Mouse (Mus musculus) CH12.LX (cell line): Measurements from ENCODE around the gene Lamp2. TPM values are rescaled to one million over a fixed set of nuclear protein-coding genes. Genes with fewer than 3 reads are reported as not detected.
A peak's percentile ranks its signal among the peaks of the same experiment; 100 is the strongest.

Experiments used
- DNase-seq: peaks from one replicate; pipeline ENCODE4 v3.0.0-alpha.2; 2013; ENCODE audit errors: extremely low read depth
- H3K27ac ChIP-seq: 2 replicates; pipeline ENCODE4 v1.5.1; 2012; ENCODE audit warnings: low read depth, mild to moderate bottlenecking, control low read depth, moderate library complexity; ENCODE audit not compliant: insufficient read depth
- H3K27me3 ChIP-seq: replicated peaks from 2 replicates; pipeline ENCODE3; 2012; ENCODE audit warnings: inconsistent platforms
- H3K36me3 ChIP-seq, 2 experiments: replicated peaks in 1 of 2; 2 replicates each; pipeline versions ENCODE3 to v1.6.1; 2012; ENCODE audit warnings: inconsistent platforms in 1 of 2, low read length in 1 of 2, mild to moderate bottlenecking in 1 of 2, mixed read lengths in 1 of 2, moderate library complexity in 1 of 2; ENCODE audit not compliant: control insufficient read depth in 1 of 2, insufficient read depth in 1 of 2
- H3K4me1 ChIP-seq, 2 experiments: 2 replicates each; pipeline ENCODE4 v1.6.1; 2012; ENCODE audit warnings: inconsistent platforms in 1 of 2, moderate library complexity in 1 of 2; ENCODE audit not compliant: insufficient read depth in 2 of 2, control insufficient read depth in 1 of 2
- H3K4me2 ChIP-seq: 2 replicates; pipeline ENCODE4 v1.6.1; 2012; ENCODE audit warnings: low read depth, mild to moderate bottlenecking, control low read depth; ENCODE audit not compliant: poor library complexity, insufficient read depth, severe bottlenecking
- H3K4me3 ChIP-seq, 3 experiments: fragments of 150-350 bp in 1 of 3; sonication (generic) in 1 of 3; replicated peaks in 1 of 3; 2 replicates each; pipeline versions ENCODE3 to v1.5.1; 2011 to 2012; ENCODE audit warnings: low read depth in 2 of 3, low read length in 2 of 3, mild to moderate bottlenecking in 2 of 3, moderate library complexity in 2 of 3, control low read depth in 1 of 3, improper control_type of control experiment in 1 of 3, inconsistent platforms in 1 of 3, mixed read lengths in 1 of 3; ENCODE audit not compliant: poor library complexity in 1 of 3
- H3K79me2 ChIP-seq: replicated peaks from 2 replicates; pipeline ENCODE4 v1.6.1; 2012; ENCODE audit warnings: mild to moderate bottlenecking, moderate library complexity; ENCODE audit not compliant: control insufficient read depth, poor library complexity, insufficient read depth, severe bottlenecking; ENCODE audit errors: extremely low read depth
- H3K9ac ChIP-seq: 2 replicates; pipeline ENCODE4 v1.6.1; 2012; ENCODE audit warnings: low read depth, mild to moderate bottlenecking, control low read depth, moderate library complexity; ENCODE audit not compliant: insufficient read depth
- H3K9me3 ChIP-seq: replicated peaks from 2 replicates; pipeline ENCODE3; 2012; ENCODE audit warnings: low read length, inconsistent platforms, mixed read lengths
- BHLHE40 ChIP-seq: IDR thresholded peaks from 2 replicates; pipeline ENCODE4 v1.6.1; 2011; ENCODE audit warnings: mild to moderate bottlenecking, low read depth, low read length, improper control_type of control experiment
- CTCF ChIP-seq, 2 experiments: IDR thresholded peaks in 1 of 2; conservative IDR thresholded peaks in 1 of 2; 2 replicates each; pipeline ENCODE4 v1.5.1; 2011 to 2012; ENCODE audit warnings: low read depth in 2 of 2, low read length in 2 of 2, improper control_type of control experiment in 1 of 2, inconsistent platforms in 1 of 2, mild to moderate bottlenecking in 1 of 2, moderate library complexity in 1 of 2
- ELF1 ChIP-seq: IDR thresholded peaks from 2 replicates; pipeline ENCODE4 v1.6.1; 2014; ENCODE audit warnings: low read depth, mild to moderate bottlenecking, inconsistent platforms, low read length, improper control_type of control experiment
- EP300 ChIP-seq: IDR thresholded peaks from 2 replicates; pipeline ENCODE4 v1.6.1; 2011; ENCODE audit warnings: low read length, improper control_type of control experiment
- GABPA ChIP-seq: IDR thresholded peaks from 2 replicates; pipeline ENCODE4 v1.6.1; 2012; ENCODE audit warnings: low read depth, low read length, improper control_type of control experiment, inconsistent platforms; ENCODE audit not compliant: insufficient replicate concordance
- IRF4 ChIP-seq: IDR thresholded peaks from 2 replicates; pipeline ENCODE4 v1.6.1; 2014; ENCODE audit warnings: low read depth, mild to moderate bottlenecking, inconsistent platforms, low read length, improper control_type of control experiment
- JUND ChIP-seq: conservative IDR thresholded peaks from 2 replicates; pipeline ENCODE4 v1.6.1; 2011; ENCODE audit warnings: low read depth, low read length, improper control_type of control experiment
- KAT2A ChIP-seq: IDR thresholded peaks from 2 replicates; pipeline ENCODE4 v1.6.1; 2012; ENCODE audit warnings: low read length, improper control_type of control experiment, inconsistent platforms; ENCODE audit not compliant: insufficient replicate concordance
- MAFK ChIP-seq: IDR thresholded peaks from 2 replicates; pipeline ENCODE4 v1.6.1; 2011; ENCODE audit warnings: low read length, improper control_type of control experiment; ENCODE audit not compliant: insufficient replicate concordance
- MAX ChIP-seq: IDR thresholded peaks from 2 replicates; pipeline ENCODE4 v1.6.1; 2011; ENCODE audit warnings: low read length, improper control_type of control experiment
- NELFE ChIP-seq: IDR thresholded peaks from 2 replicates; pipeline ENCODE4 v1.6.1; 2011; ENCODE audit warnings: low read depth, low read length, improper control_type of control experiment
- NRF1 ChIP-seq: IDR thresholded peaks from 2 replicates; pipeline ENCODE4 v1.6.1; 2014; ENCODE audit warnings: low read depth, mild to moderate bottlenecking, inconsistent platforms, low read length, improper control_type of control experiment, moderate library complexity
- POLR2A ChIP-seq: IDR thresholded peaks from 2 replicates; pipeline ENCODE4 v1.6.1; 2011; ENCODE audit warnings: low read depth, mild to moderate bottlenecking, improper control_type of control experiment, low read length
- POLR2AphosphoS2 ChIP-seq: IDR thresholded peaks from 2 replicates; pipeline ENCODE4 v1.6.1; 2011; ENCODE audit warnings: low read depth, low read length, improper control_type of control experiment
- RCOR1 ChIP-seq: conservative IDR thresholded peaks from 2 replicates; pipeline ENCODE4 v1.6.1; 2012; ENCODE audit warnings: low read depth, mild to moderate bottlenecking, inconsistent platforms, low read length, improper control_type of control experiment
- SIN3A ChIP-seq: IDR thresholded peaks from 2 replicates; pipeline ENCODE4 v1.6.1; 2012; ENCODE audit warnings: low read length, improper control_type of control experiment, inconsistent platforms
- TBP ChIP-seq: conservative IDR thresholded peaks from 2 replicates; pipeline ENCODE4 v1.6.1; 2011; ENCODE audit warnings: low read depth, low read length, improper control_type of control experiment
- UBTF ChIP-seq: IDR thresholded peaks from 2 replicates; pipeline ENCODE4 v1.6.1; 2012; ENCODE audit warnings: low read depth, mild to moderate bottlenecking, inconsistent platforms, low read length, improper control_type of control experiment, moderate library complexity
- ZKSCAN1 ChIP-seq: IDR thresholded peaks from 2 replicates; pipeline ENCODE4 v1.6.1; 2012; ENCODE audit warnings: low read depth, inconsistent platforms, low read length, improper control_type of control experiment, borderline replicate concordance
- ZMIZ1 ChIP-seq: IDR thresholded peaks from 2 replicates; pipeline ENCODE4 v1.6.1; 2012; ENCODE audit warnings: low read depth, mild to moderate bottlenecking, inconsistent platforms, low read length, improper control_type of control experiment
- ZNF384 ChIP-seq: IDR thresholded peaks from 2 replicates; pipeline ENCODE4 v1.6.1; 2012; ENCODE audit warnings: low read depth, low read length, improper control_type of control experiment, inconsistent platforms
- dilution Hi-C: fragments of 300-500 bp; cut with MboI; formaldehyde crosslinking; loops from 2 replicates; pipeline ENCODE4 v1.14.3; 2020; ENCODE audit warnings: low sequenced_read_pairs; ENCODE audit not compliant: extremely low pct_unique_long_range_greater_than_20kb, extremely low pct_ligation_motif_present
- in situ Hi-C: fragments of 300-500 bp; cut with MboI; formaldehyde crosslinking; loops from 3 replicates; pipeline ENCODE4 v1.14.3; 2019; ENCODE audit warnings: low sequenced_read_pairs, low pct_ligation_motif_present, low pct_unique_long_range_greater_than_20kb, mixed read lengths
- polyA plus RNA-seq: library from polyadenylated mRNA; unstranded; fragments of >175 nt; gene quantifications from 2 replicates; pipeline ENCODE4 v1.2.1, GENCODE M21; 2012; ENCODE audit warnings: low read depth; ENCODE audit not compliant: insufficient read length
- total RNA-seq, 2 experiments: library from RNA; depleted of rRNA; stranded (reverse); fragments of 300-350 nt in 1 of 2; fragments of >200 nt in 1 of 2; gene quantifications; 2 replicates each; pipeline ENCODE4 v1.2.3; 2012 to 2014

The Lamp2 gene
- total RNA-seq (2012; rRNA removed), result 32.1 and 35.3 TPM in 2 replicates
- 66.2 and 72.9 TPM in 2 replicates for total RNA-seq (2014; rRNA removed)
- polyA plus RNA-seq, result 65.5 and 79.9 TPM in 2 replicates

DNA sequence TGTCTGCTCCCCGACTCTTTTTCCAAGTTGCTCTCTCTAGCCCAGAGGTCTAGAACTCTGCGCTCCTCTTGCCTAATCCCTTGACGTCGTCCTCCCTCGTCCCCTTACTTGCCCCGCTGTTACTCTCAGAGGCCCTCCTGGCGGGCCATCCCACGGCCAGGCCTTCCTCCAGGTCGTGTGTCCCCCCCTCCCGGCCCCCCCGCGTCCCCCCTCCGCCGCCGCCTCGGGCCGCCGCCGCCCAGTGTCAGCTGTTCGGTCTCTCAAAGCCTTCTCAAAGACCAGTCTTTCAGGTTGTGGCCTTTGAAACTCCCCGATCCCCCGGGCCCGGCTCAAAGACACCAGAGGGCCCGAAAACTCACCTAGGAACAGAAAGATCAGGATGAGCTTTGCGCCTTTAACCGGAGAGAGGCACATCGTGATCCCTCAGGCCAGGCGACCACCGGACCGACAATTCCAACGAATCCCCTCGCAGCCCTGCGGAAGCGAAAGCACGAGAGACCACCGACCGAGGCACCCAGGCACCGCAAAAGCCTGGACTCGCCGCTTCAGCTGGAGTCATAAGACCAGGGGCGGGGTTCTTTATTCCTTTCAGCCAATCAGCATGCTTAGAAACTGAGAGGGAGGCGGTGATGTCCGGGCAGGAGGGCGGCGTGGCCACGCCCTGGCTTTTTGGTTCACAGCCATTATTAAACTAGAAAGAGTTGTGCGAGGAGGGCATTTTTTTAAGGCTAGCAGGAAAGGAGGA is at the start of gene Lamp2:
Gene Lamp2, minus strand, starts transcription at position 565 of the 745 bp plus-strand sequence.
- DNase-seq, result peak; percentile 79
- H3K36me3 ChIP-seq, result peaks cover 9 to 19% of the 10 kb centered on the region in 2 experiments
- in situ Hi-C loops, result no loop called here

DNA sequence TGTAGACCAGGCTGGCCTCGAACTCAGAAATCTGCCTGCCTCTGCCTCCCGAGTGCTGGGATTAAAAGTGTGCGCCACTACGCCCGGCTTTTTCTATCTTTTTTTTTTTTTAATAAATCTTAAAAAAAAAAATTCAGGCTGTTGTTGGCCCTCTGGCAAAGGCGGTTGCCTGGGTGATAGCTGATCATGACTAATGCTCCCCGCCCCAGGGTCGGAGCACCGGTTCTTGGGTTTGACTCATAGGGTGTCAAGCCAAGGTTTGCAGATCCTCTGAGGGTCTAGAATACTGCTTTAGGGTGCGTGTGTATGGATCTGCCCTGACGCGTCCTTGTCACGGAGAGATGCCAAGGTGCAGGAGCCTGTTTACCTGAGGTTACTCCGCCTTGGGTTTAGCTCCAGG is 48.6 kb upstream of the Lamp2 start:
- no peaks in the 10 kb centered on the region for H3K79me2 ChIP-seq
- no peaks in the 10 kb centered on the region for H3K27me3 ChIP-seq
- H3K4me3 ChIP-seq, result no peak overlapping the region
- no peak overlapping the region for H3K27ac ChIP-seq
- H3K36me3 ChIP-seq, result no peaks in the 10 kb centered on the region
- dilution Hi-C loops (no loop called here), in situ Hi-C loops (loop anchor here (10.0 kb wide), 1 partner anchor 140 kb away; no protein-coding TSS in a partner anchor)
- H3K4me1 ChIP-seq, result no peaks in the 10 kb centered on the region
- no peak for DNase-seq
- TF ChIP-seq CTCF (conservative IDR thresholded peaks at IDR 0.05 in 1 of 2, IDR thresholded peaks at IDR 0.05 in 1 of 2; ENCODE audit: low read depth in 2 of 2, low read length in 2 of 2), result no peak
- no peak for TF ChIP-seq POLR2AphosphoS2
- no peak for TF ChIP-seq NRF1
- TF ChIP-seq SIN3A, result no peak
- no peak for TF ChIP-seq UBTF
- TF ChIP-seq JUND, result no peak
- no peak for TF ChIP-seq ZMIZ1
- no peak overlapping the region for H3K9ac ChIP-seq
- no peak overlapping the region for H3K4me2 ChIP-seq
- no peaks in the 10 kb centered on the region for H3K9me3 ChIP-seq

More for the DNA sequence above, at the start of gene Lamp2:
- H3K4me3 ChIP-seq, result peak within 1 kb of the TSS; percentile 62 to 78 (median 67)
- H3K27ac ChIP-seq, result no peak within 1 kb of the TSS
- no peak for TF ChIP-seq ZKSCAN1
- 0 out of 2 replicates have a peak, but pooled peaks have one; percentile 54 for TF ChIP-seq ZMIZ1
- TF ChIP-seq MAX, result no peak
- TF ChIP-seq MAFK, result peak; percentile 84; the same call in 1 of the 2 replicates
- TF ChIP-seq RCOR1, result no peak
- peak; percentile 81 for TF ChIP-seq SIN3A
- peak; percentile 76 for TF ChIP-seq ZNF384
- TF ChIP-seq EP300, result no peak
- peak; percentile 88 for TF ChIP-seq POLR2A
- TF ChIP-seq GABPA, result no peak
- peak; percentile 84 for TF ChIP-seq NELFE
- TF ChIP-seq IRF4, result peak; percentile 39; the same call in 1 of the 2 replicates
- no peak for TF ChIP-seq POLR2AphosphoS2
- TF ChIP-seq KAT2A, result no peak
- TF ChIP-seq BHLHE40, result 0 out of 2 replicates have a peak, but pooled peaks have one; percentile 40
- TF ChIP-seq ELF1, result 0 out of 2 replicates have a peak, but pooled peaks have one; percentile 32
- no peak for TF ChIP-seq UBTF
- TF ChIP-seq TBP, result peak; percentile 57; the same call in 1 of the 2 replicates
- H3K9me3 ChIP-seq, result no peaks in the 10 kb centered on the region
- no peaks in the 10 kb centered on the region for H3K27me3 ChIP-seq
- H3K9ac ChIP-seq, result peak within 1 kb of the TSS; percentile 93
- peaks cover 19% of the 10 kb centered on the region for H3K79me2 ChIP-seq
- H3K4me2 ChIP-seq, result peak within 1 kb of the TSS; percentile 61; the same call in 1 of the 2 replicates
- H3K4me1 ChIP-seq, result peaks cover 0 to 7% of the 10 kb centered on the region in 2 experiments; a peak in 2 of 4 replicates
- dilution Hi-C loops, result no loop called here
